Mouse (Mus musculus) brain, embryonic 14.5 days (tissue): ENCODE data around the gene Tmbim1.

Experiments used
- CTCF ChIP-seq: fragments of 200-500 bp; IDR thresholded peaks from 2 replicates; pipeline ENCODE4 v1.5.1; 2012; ENCODE audit warnings: inconsistent platforms, mild to moderate bottlenecking, moderate library complexity, borderline replicate concordance; ENCODE audit not compliant: insufficient read depth, insufficient read length; ENCODE audit errors: extremely low read depth
- POLR2A ChIP-seq: fragments of 200-500 bp; IDR thresholded peaks from 2 replicates; pipeline ENCODE4 v1.6.1; 2012; ENCODE audit warnings: mild to moderate bottlenecking, inconsistent platforms, borderline replicate concordance; ENCODE audit not compliant: poor library complexity, insufficient read depth, insufficient read length, severe bottlenecking; ENCODE audit errors: extremely low read depth

GRCm38 (mm10) chr1:74300347-74301110, 4.9 kb downstream of the Tmbim1 start:
- TF ChIP-seq CTCF (no peak), POLR2A (no peak)
